Mouse (Mus musculus) thymus, postnatal 36 days (tissue): ENCODE data around the gene Cpn1.
"Not testable (repeated sequence)": the region's sequence is repeated elsewhere in the genome, so short reads cannot be mapped to it uniquely, and the experiment has no call there.

Experiments used
- DNase-seq, 2 experiments: peaks; one replicate each; pipeline ENCODE4 v3.0.0; 2022; ENCODE audit warnings: mixed read lengths in 2 of 2

Cpn1 gene

GRCm38 (mm10) chr19:43980711-43981110, 5.6 kb downstream of the Cpn1 start:
- no peak for DNase-seq

GRCm38 (mm10) chr19:43977799-43978198, 8.6 kb downstream of the Cpn1 start:
- DNase-seq: no peak

GRCm38 (mm10) chr19:43976661-43977060, 9.7 kb downstream of the Cpn1 start:
- no peak for DNase-seq

- no peak for DNase-seq
Observed at GRCm38 (mm10) chr19:43974221-43974620, 12.1 kb downstream of the Cpn1 start.

- no peak for DNase-seq
Observed at GRCm38 (mm10) chr19:43973711-43974110, 12.6 kb downstream of the Cpn1 start.

GRCm38 (mm10) chr19:43972129-43972528, 14.2 kb downstream of the Cpn1 start:
- no peak for DNase-seq

GRCm38 (mm10) chr19:43968436-43969026, 17.8 kb downstream of the Cpn1 start:
- no peak for DNase-seq

- no peak for DNase-seq
Observed at GRCm38 (mm10) chr19:43966481-43966880, 19.9 kb downstream of the Cpn1 start.

- peak in 1 of 2 experiments; percentile 12 for DNase-seq
Observed at GRCm38 (mm10) chr19:43965496-43966085, 20.8 kb downstream of the Cpn1 start.

- DNase-seq: no peak
Observed at GRCm38 (mm10) chr19:43962795-43963194, 23.6 kb downstream of the Cpn1 start.

GRCm38 (mm10) chr19:43961185-43961584, 25.2 kb downstream of the Cpn1 start:
- DNase-seq: peak; percentile 20 to 23

GRCm38 (mm10) chr19:43960014-43960413, 26.3 kb downstream of the Cpn1 start:
- DNase-seq: no peak

GRCm38 (mm10) chr19:43959162-43959561, 27.2 kb downstream of the Cpn1 start:
- peak; percentile 48 to 60 for DNase-seq

- DNase-seq: no peak
Observed at GRCm38 (mm10) chr19:43957881-43958280, 28.5 kb downstream of the Cpn1 start.

- DNase-seq: no peak
Observed at GRCm38 (mm10) chr19:43957402-43957801, 29.0 kb downstream of the Cpn1 start.

GRCm38 (mm10) chr19:43955266-43955665, 31.1 kb downstream of the Cpn1 start:
- no peak for DNase-seq

GRCm38 (mm10) chr19:43954864-43955263, 31.5 kb downstream of the Cpn1 start:
- no peak for DNase-seq

GRCm38 (mm10) chr19:43952936-43953335, 33.4 kb downstream of the Cpn1 start:
- not testable (repeated sequence) for DNase-seq

- no peak for DNase-seq
Observed at GRCm38 (mm10) chr19:43949111-43949810, 37.1 kb downstream of the Cpn1 start.

- DNase-seq: no peak
Observed at GRCm38 (mm10) chr19:43944566-43944965, 41.8 kb downstream of the Cpn1 start.

GRCm38 (mm10) chr19:43943076-43943475, 43.3 kb downstream of the Cpn1 start:
- DNase-seq: no peak

- DNase-seq: peak; percentile 81 to 82
Observed at GRCm38 (mm10) chr19:43939769-43940689, 46.3 kb downstream of the Cpn1 start, which contains the start of gene Dnmbp. Dnmbp (minus strand) TSS chr19:43940191.

- DNase-seq: no peak
Observed at GRCm38 (mm10) chr19:43939171-43939768, 47.1 kb downstream of the Cpn1 start.
